Mouse (Mus musculus) stomach, adult 2 months (tissue): ENCODE data around the gene Hist1h3e. TPM values are rescaled to one million over a fixed set of nuclear protein-coding genes. Genes with fewer than 3 reads are reported as not detected.

Source experiments
- polyA plus RNA-seq: library from polyadenylated mRNA; depleted of rRNA; stranded (reverse); fragments of >200 nt; gene quantifications from 2 replicates; pipeline ENCODE4 v1.2.3, GENCODE M21; 2012; rRNA removed

Hist1h3e gene
- polyA plus RNA-seq, 1 experiment, result 13.8 TPM

Other genes starting within 250 kb of the Hist1h3e start
- 0.19 and 0.23 TPM in 2 replicates for gene Zfp322a, start 193.2 kb downstream of the Hist1h3e start, polyA plus RNA-seq
- 0.47 and 0.56 TPM in 2 replicates for gene Abt1, start 138.5 kb downstream of the Hist1h3e start, polyA plus RNA-seq
- 0.02 TPM in 2 replicates for gene Btn1a1, start 96.5 kb downstream of the Hist1h3e start, polyA plus RNA-seq
- not detected in 2 replicates for gene Btn2a2, start 73.5 kb downstream of the Hist1h3e start, polyA plus RNA-seq
- gene Hist1h4h, start 31.3 kb downstream of the Hist1h3e start, polyA plus RNA-seq, result 10.2 and 16.4 TPM in 2 replicates
- gene Hist1h2af, start 28.5 kb downstream of the Hist1h3e start, polyA plus RNA-seq, result 126 and 148 TPM in 2 replicates
- 15.8 and 18.3 TPM in 2 replicates for gene Hist1h3g, start 26.9 kb downstream of the Hist1h3e start, polyA plus RNA-seq
- 0.87 and 1.9 TPM in 2 replicates for gene Hist1h2bh, start 19.0 kb downstream of the Hist1h3e start, polyA plus RNA-seq
- 4.2 and 5.6 TPM in 2 replicates for gene Hist1h3f, start 18.3 kb downstream of the Hist1h3e start, polyA plus RNA-seq
- gene Hist1h4f, start 10.7 kb downstream of the Hist1h3e start, polyA plus RNA-seq, result 2.2 and 2.4 TPM in 2 replicates
- 0.04 and 0.10 TPM in 2 replicates for gene Hist1h1d, start 9.1 kb downstream of the Hist1h3e start, polyA plus RNA-seq
- 3.3 and 7.8 TPM in 2 replicates for gene Hist1h2ae, start 8.9 kb upstream of the Hist1h3e start, polyA plus RNA-seq
- gene Hist1h2bg, start 9.0 kb upstream of the Hist1h3e start, polyA plus RNA-seq, result 15.0 and 22.9 TPM in 2 replicates
- 5.2 and 7.1 TPM in 2 replicates for gene Hist1h2bf, start 11.8 kb upstream of the Hist1h3e start, polyA plus RNA-seq
- 2.5 and 3.6 TPM in 2 replicates for gene Hist1h2ad, start 12.0 kb upstream of the Hist1h3e start, polyA plus RNA-seq
- 5.2 and 6.2 TPM in 2 replicates for gene Hist1h3d, start 13.4 kb upstream of the Hist1h3e start, polyA plus RNA-seq
- 3.2 and 3.6 TPM in 2 replicates for gene Hist1h4d, start 19.2 kb upstream of the Hist1h3e start, polyA plus RNA-seq
- gene Hist1h2be, start 58.8 kb upstream of the Hist1h3e start, polyA plus RNA-seq, result 1.1 TPM in 2 replicates
- 0.74 and 1.3 TPM in 2 replicates for gene Hist1h1e, start 60.2 kb upstream of the Hist1h3e start, polyA plus RNA-seq
- 0.47 and 0.76 TPM in 2 replicates for gene Hist1h2ac, start 121.6 kb upstream of the Hist1h3e start, polyA plus RNA-seq
- gene Hist1h2bc, start 121.8 kb upstream of the Hist1h3e start, polyA plus RNA-seq, result 117 and 165 TPM in 2 replicates
- not detected in 2 replicates for gene Hist1h1t, start 133.4 kb upstream of the Hist1h3e start, polyA plus RNA-seq
- gene Hist1h4c, start 136.1 kb upstream of the Hist1h3e start, polyA plus RNA-seq, result 2.2 and 4.1 TPM in 2 replicates
- 3.3 and 4.5 TPM in 2 replicates for gene Hfe, start 148.5 kb upstream of the Hist1h3e start, polyA plus RNA-seq
- 24.5 and 35.7 TPM in 2 replicates for gene Hist1h1c, start 176.4 kb upstream of the Hist1h3e start, polyA plus RNA-seq
- 7.1 and 11.9 TPM in 2 replicates for gene Hist1h3c, start 183.2 kb upstream of the Hist1h3e start, polyA plus RNA-seq
- gene Hist1h2bb, start 184.4 kb upstream of the Hist1h3e start, polyA plus RNA-seq, result 3.8 and 4.6 TPM in 2 replicates
- 5.1 and 8.7 TPM in 2 replicates for gene Hist1h2ab, start 188.8 kb upstream of the Hist1h3e start, polyA plus RNA-seq
- 10.6 and 14.9 TPM in 2 replicates for gene Hist1h3b, start 189.9 kb upstream of the Hist1h3e start, polyA plus RNA-seq
- gene Hist1h4b, start 194.6 kb upstream of the Hist1h3e start, polyA plus RNA-seq, result 5.1 TPM in 1 of 2 replicates, not detected in the other
- gene Hist1h4a, start 198.9 kb upstream of the Hist1h3e start, polyA plus RNA-seq, result 1.1 and 3.0 TPM in 2 replicates
- gene Hist1h3a, start 200.0 kb upstream of the Hist1h3e start, polyA plus RNA-seq, result 10.0 and 13.1 TPM in 2 replicates
- 0.09 and 0.20 TPM in 2 replicates for gene Hist1h1a, start 201.3 kb upstream of the Hist1h3e start, polyA plus RNA-seq
- not detected in 2 replicates for gene Trim38, start 207.5 kb upstream of the Hist1h3e start, polyA plus RNA-seq
- gene Slc17a2, start 244.6 kb upstream of the Hist1h3e start, polyA plus RNA-seq, result not detected in 2 replicates